Mouse (Mus musculus) liver, embryonic 16.5 days (tissue): Measurements from ENCODE around the gene Rnf8. TPM values are rescaled to one million over a fixed set of nuclear protein-coding genes. Genes with fewer than 3 reads are reported as not detected.

ENCODE experiments used
- ATAC-seq: fragments of 200-750 bp; cut with Nextera tagmentation; 2 replicates; pipeline ENCODE4 v1.8.0; 2017; ENCODE audit warnings: low read depth, mild to moderate bottlenecking, moderate number of reproducible peaks, moderate library complexity
- H3K27ac ChIP-seq: fragments of 300-500 bp; sonication (generic); 2 replicates; pipeline ENCODE4 v1.5.1; 2014; ENCODE audit warnings: mild to moderate bottlenecking, low read length
- H3K27me3 ChIP-seq: fragments of 300-500 bp; sonication (generic); 2 replicates; pipeline ENCODE4 v1.6.1; 2014; ENCODE audit warnings: low read depth, low read length, mixed read lengths; ENCODE audit not compliant: control insufficient read depth, insufficient read depth
- H3K36me3 ChIP-seq: fragments of 300-500 bp; sonication (generic); 2 replicates; pipeline ENCODE4 v1.6.1; 2014; ENCODE audit warnings: mild to moderate bottlenecking; ENCODE audit not compliant: control insufficient read depth, insufficient read depth
- H3K4me1 ChIP-seq: fragments of 300-500 bp; sonication (generic); 2 replicates; pipeline ENCODE4 v1.6.1; 2014; ENCODE audit warnings: low read depth, low read length, mixed read lengths; ENCODE audit not compliant: control insufficient read depth
- H3K4me2 ChIP-seq: fragments of 300-500 bp; sonication (generic); 2 replicates; pipeline ENCODE4 v1.6.1; 2014; ENCODE audit warnings: low read depth, low read length, mixed read lengths
- H3K4me3 ChIP-seq: fragments of 300-500 bp; sonication (generic); 2 replicates; pipeline ENCODE4 v1.5.1; 2014; ENCODE audit warnings: low read depth, mild to moderate bottlenecking, low read length
- H3K9ac ChIP-seq: fragments of 300-500 bp; sonication (generic); 2 replicates; pipeline ENCODE4 v1.6.1; 2014; ENCODE audit warnings: low read depth, low read length
- H3K9me3 ChIP-seq: fragments of 300-500 bp; sonication (generic); replicated peaks from 2 replicates; pipeline ENCODE4 v1.6.1; 2016; ENCODE audit warnings: low read length; ENCODE audit not compliant: control insufficient read depth
- WGBS: fragments of 180-500 bp; shearing (Covaris S2); extraction: QIAGEN DNeasy Blood & Tissue Kit; methylation state at CpG from one replicate; pipeline ENCODE4 v1.1.7; 2014; ENCODE audit not compliant: insufficient replicate concordance; 5-methylcytosine and 5-hydroxymethylcytosine counted together
- polyA plus RNA-seq: library from polyadenylated mRNA; unstranded; fragments of >200 nt; fragmentation: Nextera tagmentation; extraction: Ambion mirVana; gene quantifications from 2 replicates; pipeline ENCODE4 v1.2.1, GENCODE M21; 2015

Gene Rnf8
- polyA plus RNA-seq, 1 experiment from 2014 or later = 30.5 TPM

DNA sequence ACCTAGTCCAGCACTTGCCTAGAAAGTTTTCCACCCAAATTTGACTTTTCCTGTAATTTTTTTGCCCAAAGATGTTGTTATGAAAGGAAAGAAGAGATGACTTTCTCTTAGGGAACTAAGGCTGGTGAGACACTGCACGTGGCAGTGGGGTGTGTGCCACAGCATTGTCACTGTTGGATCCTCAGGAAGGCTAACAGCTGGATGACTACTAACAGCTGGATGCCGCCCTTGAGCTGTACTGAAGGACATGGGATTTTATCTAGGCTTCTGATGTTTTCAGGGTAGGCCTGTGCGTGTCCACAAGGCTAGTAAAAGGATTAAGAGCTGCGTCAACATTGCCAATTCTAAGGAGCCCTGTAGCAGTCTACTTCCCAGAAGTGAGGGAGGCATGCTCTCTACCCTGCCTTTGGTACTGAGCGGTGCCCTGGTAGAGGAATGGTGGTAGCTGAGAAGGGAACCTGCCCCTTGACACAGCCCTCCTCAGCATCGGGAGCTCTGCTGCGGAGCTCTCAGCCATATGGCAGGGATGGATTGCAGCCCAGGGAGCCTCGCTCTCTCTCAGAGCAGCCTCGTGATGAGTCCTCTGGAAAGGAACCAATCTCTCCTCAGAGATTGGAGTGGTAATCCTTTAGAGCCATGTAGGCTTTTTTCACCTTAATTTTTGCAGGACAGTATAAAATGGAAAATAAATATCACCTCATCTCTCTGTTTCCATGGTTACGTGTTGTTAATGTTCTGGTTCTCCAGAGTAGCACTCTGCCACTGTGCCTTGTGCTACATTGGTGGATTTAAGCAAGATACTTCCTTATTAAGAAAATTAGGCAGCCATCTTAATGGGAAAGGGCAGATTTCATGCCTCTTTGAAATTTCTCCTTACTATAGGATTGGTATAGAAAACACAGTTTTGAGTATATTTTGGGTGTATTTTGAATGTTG lies 53.7 kb downstream of the Rnf8 start:
- Histone ChIP-seq H3K4me2 (no peak overlapping the region), H3K27ac (no peak overlapping the region), H3K36me3 (peaks cover 18% of the 10 kb centered on the region), H3K4me3 (no peak overlapping the region), H3K27me3 (no peaks in the 10 kb centered on the region), H3K9me3 (no peaks in the 10 kb centered on the region), H3K4me1 (peaks cover 24% of the 10 kb centered on the region), H3K9ac (no peak overlapping the region)
- ATAC-seq = no peak
- 87% methylated on average over 10 of the region's 10 CpGs for WGBS

GRCm38 (mm10) chr17:29669030-29669429 lies 54.4 kb downstream of the Rnf8 start:
- H3K9me3 ChIP-seq = no peaks in the 10 kb centered on the region
- ATAC-seq = peak; percentile 54
- 46% methylated on average over 4 of the region's 4 CpGs for WGBS
- no peak overlapping the region for H3K4me3 ChIP-seq
- H3K4me1 ChIP-seq = peaks cover 24% of the 10 kb centered on the region
- no peaks in the 10 kb centered on the region for H3K27me3 ChIP-seq
- H3K9ac ChIP-seq = no peak overlapping the region
- peaks cover 18% of the 10 kb centered on the region for H3K36me3 ChIP-seq
- peak overlapping the region; percentile 29 for H3K27ac ChIP-seq
- H3K4me2 ChIP-seq = peak overlapping the region; percentile 57

GRCm38 (mm10) chr17:29669936-29670335 lies 55.3 kb downstream of the Rnf8 start:
- peak; percentile 98 for ATAC-seq
- H3K4me2 ChIP-seq = peak overlapping the region; percentile 57
- 0 out of 2 replicates have a peak overlapping the region, but pooled peaks have one; percentile 14 for H3K4me3 ChIP-seq

DNA sequence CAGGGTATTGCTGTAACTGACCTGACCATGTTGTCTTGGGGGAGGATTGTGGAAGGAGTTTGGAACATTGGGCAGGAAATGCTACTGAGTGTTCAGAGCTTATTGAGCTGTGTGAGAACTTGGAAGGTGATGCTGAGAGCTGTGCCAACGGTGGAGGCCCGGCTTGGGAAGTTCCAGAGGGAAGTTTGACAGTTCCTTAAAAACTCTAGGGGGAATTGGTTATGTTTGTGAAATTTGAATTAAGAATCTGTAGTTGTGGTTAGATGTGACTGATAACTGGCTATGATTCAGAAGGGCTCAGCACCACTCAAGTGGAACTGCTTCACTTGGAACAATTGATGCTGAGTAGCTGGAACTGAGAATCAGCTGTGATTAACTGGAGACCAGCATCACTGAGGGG lies 56.4 kb downstream of the Rnf8 start:
- H3K9me3 ChIP-seq = no peaks in the 10 kb centered on the region
- ATAC-seq = no peak
- H3K4me3 ChIP-seq = no peak overlapping the region
- H3K36me3 ChIP-seq = peaks cover 26% of the 10 kb centered on the region
- no peaks in the 10 kb centered on the region for H3K27me3 ChIP-seq
- peaks cover 24% of the 10 kb centered on the region for H3K4me1 ChIP-seq
- WGBS = 71% methylated on average over 2 of the region's 2 CpGs
- no peak overlapping the region for H3K9ac ChIP-seq
- H3K27ac ChIP-seq = no peak overlapping the region
- H3K4me2 ChIP-seq = no peak overlapping the region

More at GRCm38 (mm10) chr17:29669936-29670335, 55.3 kb downstream of the Rnf8 start:
- Histone ChIP-seq H3K4me1 (peaks cover 24% of the 10 kb centered on the region), H3K36me3 (peaks cover 20% of the 10 kb centered on the region), H3K27ac (peak overlapping the region; percentile 86), H3K27me3 (no peaks in the 10 kb centered on the region), H3K9ac (0 out of 2 replicates have a peak overlapping the region, but pooled peaks have one; percentile 26), H3K9me3 (no peaks in the 10 kb centered on the region)

DNA sequence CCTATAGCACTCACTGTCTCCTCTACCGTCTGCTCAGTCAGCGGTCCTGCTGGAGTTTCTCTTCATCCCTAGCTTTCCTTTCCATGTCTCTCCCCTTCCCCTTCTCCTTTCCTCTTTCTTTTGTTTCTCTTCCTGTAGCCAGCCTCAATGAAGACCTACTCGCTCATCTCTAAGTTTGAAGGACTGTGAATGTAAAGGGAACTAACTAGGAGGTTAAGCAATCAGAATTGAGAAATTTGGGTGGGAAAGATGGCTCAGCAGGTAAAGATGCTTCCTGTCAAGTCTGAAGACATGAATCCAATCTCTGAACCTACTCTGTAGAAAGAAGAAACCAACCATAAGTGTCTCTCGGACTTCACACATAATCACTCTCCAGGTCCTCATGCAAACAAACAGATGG lies 58.7 kb downstream of the Rnf8 start:
- peaks cover 44% of the 10 kb centered on the region for H3K36me3 ChIP-seq
- H3K9ac ChIP-seq = no peak overlapping the region
- H3K4me2 ChIP-seq = no peak overlapping the region
- no peak for ATAC-seq
- H3K27ac ChIP-seq = no peak overlapping the region
- peaks cover 23% of the 10 kb centered on the region for H3K4me1 ChIP-seq
- no peak overlapping the region for H3K4me3 ChIP-seq
- no peaks in the 10 kb centered on the region for H3K27me3 ChIP-seq
- WGBS = 85% methylated on average over 4 of the region's 4 CpGs
- no peaks in the 10 kb centered on the region for H3K9me3 ChIP-seq

DNA sequence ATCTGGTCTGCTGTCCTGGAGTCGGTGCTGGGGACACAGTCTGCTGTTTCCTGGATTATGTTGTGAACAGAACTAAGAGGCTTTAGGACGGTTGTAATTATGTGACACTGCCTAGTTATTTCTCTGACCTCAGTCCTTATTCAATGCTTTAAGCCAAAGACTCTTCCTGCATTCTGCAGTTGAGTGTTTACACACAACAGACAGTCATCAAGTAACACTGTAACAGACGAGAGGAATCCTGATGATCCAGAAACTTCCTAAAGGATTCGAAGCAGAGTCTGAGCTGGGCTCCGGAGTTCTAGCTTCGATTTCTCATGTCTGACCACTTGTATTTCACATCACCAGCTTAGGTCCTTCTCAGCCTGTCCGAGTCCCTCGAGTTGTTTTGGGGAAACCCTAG lies 63.9 kb downstream of the Rnf8 start:
- no peak overlapping the region for H3K9ac ChIP-seq
- 80% methylated on average over 8 of the region's 8 CpGs for WGBS
- H3K4me1 ChIP-seq = no peaks in the 10 kb centered on the region
- peaks cover 79% of the 10 kb centered on the region for H3K36me3 ChIP-seq
- H3K27me3 ChIP-seq = no peaks in the 10 kb centered on the region
- no peaks in the 10 kb centered on the region for H3K9me3 ChIP-seq
- ATAC-seq = no peak
- H3K27ac ChIP-seq = no peak overlapping the region
- H3K4me2 ChIP-seq = no peak overlapping the region
- no peak overlapping the region for H3K4me3 ChIP-seq

GRCm38 (mm10) chr17:29679038-29679767 lies 64.6 kb downstream of the Rnf8 start:
- no peak for ATAC-seq
- no peak overlapping the region for H3K27ac ChIP-seq
- peaks cover 76% of the 10 kb centered on the region for H3K36me3 ChIP-seq
- WGBS = 76% methylated on average over 6 of the region's 6 CpGs
- no peak overlapping the region for H3K4me2 ChIP-seq
- H3K9me3 ChIP-seq = no peaks in the 10 kb centered on the region
- no peaks in the 10 kb centered on the region for H3K27me3 ChIP-seq
- H3K4me3 ChIP-seq = no peak overlapping the region
- H3K4me1 ChIP-seq = peaks cover 4% of the 10 kb centered on the region
- no peak overlapping the region for H3K9ac ChIP-seq

DNA sequence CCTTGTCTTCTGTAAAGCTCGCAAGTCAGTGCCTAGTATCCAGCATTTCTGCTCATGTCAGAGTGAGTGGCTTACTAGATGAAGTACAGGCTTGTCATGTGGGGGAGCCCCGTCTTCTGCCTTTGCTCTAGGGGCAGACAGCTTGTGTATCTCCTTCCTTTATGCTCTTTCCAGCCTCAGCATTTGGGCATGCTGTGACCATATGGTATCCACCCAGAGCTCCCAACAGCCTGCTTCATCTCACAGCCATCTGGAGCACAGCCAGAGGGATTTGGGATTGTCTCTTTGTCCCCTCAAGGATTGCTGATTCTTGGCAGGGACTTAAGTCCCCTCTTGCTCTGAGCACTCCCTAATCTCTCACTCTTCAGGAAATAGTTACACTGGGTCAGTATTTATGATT lies 65.6 kb downstream of the Rnf8 start:
- H3K27me3 ChIP-seq = no peaks in the 10 kb centered on the region
- ATAC-seq = no peak
- no peak overlapping the region for H3K9ac ChIP-seq
- H3K36me3 ChIP-seq = peaks cover 70% of the 10 kb centered on the region
- H3K4me1 ChIP-seq = peaks cover 14% of the 10 kb centered on the region
- H3K4me2 ChIP-seq = no peak overlapping the region
- 85% methylated on average over 2 of the region's 2 CpGs for WGBS
- no peak overlapping the region for H3K4me3 ChIP-seq
- H3K9me3 ChIP-seq = no peaks in the 10 kb centered on the region
- H3K27ac ChIP-seq = 0 out of 2 replicates have a peak overlapping the region, but pooled peaks have one; percentile 11

- Histone ChIP-seq H3K27ac (no peak overlapping the region), H3K4me1 (peaks cover 22% of the 10 kb centered on the region), H3K27me3 (no peaks in the 10 kb centered on the region), H3K4me3 (no peak overlapping the region), H3K9ac (no peak overlapping the region), H3K36me3 (peaks cover 68% of the 10 kb centered on the region), H3K4me2 (no peak overlapping the region), H3K9me3 (no peaks in the 10 kb centered on the region)
- ATAC-seq = no peak
- 71% methylated on average over 2 of the region's 2 CpGs for WGBS
Measured at GRCm38 (mm10) chr17:29680921-29681320, 66.3 kb downstream of the Rnf8 start.
